Mouse (Mus musculus) megakaryocyte, embryonic 14.5 days (primary cell): ENCODE data around the gene Hspg2.

ENCODE experiments used
- FLI1 ChIP-seq: IDR thresholded peaks from 2 replicates; pipeline ENCODE4 v1.6.1; 2012; ENCODE audit warnings: low read length, inconsistent platforms, mixed read lengths
- GATA1 ChIP-seq: IDR thresholded peaks from 3 replicates; pipeline ENCODE4 v1.6.1; 2012; ENCODE audit warnings: mixed read lengths, low read length, inconsistent platforms, borderline replicate concordance

DNA sequence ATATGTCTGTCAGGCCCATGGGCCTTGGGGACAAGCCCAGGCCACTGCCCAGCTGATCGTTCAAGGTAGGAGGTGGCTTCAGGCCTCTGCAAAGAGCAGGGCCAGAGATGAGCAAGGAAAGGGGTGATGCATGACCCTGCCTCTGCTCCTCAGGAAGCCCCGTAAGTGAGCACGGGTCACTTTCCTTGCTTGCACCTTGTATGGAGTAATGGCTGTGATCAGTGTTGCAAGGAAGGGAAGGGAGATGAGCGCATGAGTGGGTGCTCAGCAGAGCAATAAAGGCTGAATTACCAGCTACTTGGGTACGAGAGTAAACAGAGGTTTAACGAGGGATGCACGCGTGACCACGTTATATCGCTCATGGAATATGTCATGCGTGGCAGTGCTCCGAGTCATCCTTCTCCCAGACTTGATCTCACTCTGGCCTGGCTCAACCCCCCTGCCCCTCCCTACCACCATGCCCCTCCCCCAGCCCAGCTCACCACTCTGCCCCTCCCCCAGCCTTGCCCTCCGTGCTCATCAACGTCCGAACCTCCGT is 88.2 kb downstream of the Hspg2 start:
- no peak for TF ChIP-seq GATA1
- TF ChIP-seq FLI1, result no peak
